ENCODE assay signal across 25 mouse cellular contexts in genomic region chr11:81364442-81364841, GRCm38 (mm10).
DNase-seq lines count a peak whose midpoint lies in the region; ATAC-seq and TF ChIP-seq lines count a peak whose summit lies in the region.
"Had no signal": no experiment of that assay in that cellular context is flagged by ENCODE, and none has a peak within 500 bp of the region (broad histone marks: within the 10 kb centered on the region; RNA-seq: fewer than 3 reads in every experiment).

No protein-coding gene starts in this region.

- WGBS in stomach, postnatal 0 days: 93% methylated on average over 3 of the region's 3 CpGs

- peak; percentile 32 for TF ChIP-seq CTCF in left cerebral cortex, adult 2 months (IDR thresholded peaks at IDR 0.05)
- TF ChIP-seq CTCF in testis, adult 2 months (IDR thresholded peaks at IDR 0.05; ENCODE audit: control insufficient read depth, insufficient read depth, insufficient replicate concordance, low read depth, low read length): peak; percentile 5; the same call in 1 of the 2 replicates
- TF ChIP-seq CTCF in MEL (IDR thresholded peaks at IDR 0.05 in 2 of 3, conservative IDR thresholded peaks at IDR 0.05 in 1 of 3; ENCODE audit: control insufficient read depth in 1 of 3, insufficient read depth in 1 of 3, low read depth in 2 of 3, low read length in 3 of 3, poor library complexity in 1 of 3, severe bottlenecking in 1 of 3): peak; percentile 32 to 40 (median 36); a peak in 5 of 6 replicates
- TF ChIP-seq CTCF in stomach, postnatal 0 days (IDR thresholded peaks at IDR 0.05; ENCODE audit: low read depth): 0 out of 2 replicates have a peak, but pooled peaks have one; percentile 8

- H3K4me3 ChIP-seq in left cerebral cortex, adult 2 months: no peak overlapping the region
- no peak overlapping the region for H3K4me3 ChIP-seq in testis, adult 2 months (ENCODE audit: control insufficient read depth, low read depth, low read length)
- H3K4me3 ChIP-seq in MEL (ENCODE audit: control insufficient read depth in 1 of 2, insufficient read depth in 1 of 2, low read depth in 2 of 2, low read length in 2 of 2): no peak overlapping the region
- no peak overlapping the region for H3K4me3 ChIP-seq in stomach, postnatal 0 days (ENCODE audit: low read depth, low read length)
- H3K4me3 ChIP-seq: forebrain, embryonic 10.5 days; heart, embryonic 13.5 days; megakaryocyte, embryonic 14.5 days; neural tube, embryonic 12.5 days had no signal

- no peak overlapping the region for H3K9ac ChIP-seq in MEL (ENCODE audit: control insufficient read depth, low read depth, low read length, poor library complexity, severe bottlenecking)
- no peak overlapping the region for H3K9ac ChIP-seq in stomach, postnatal 0 days (ENCODE audit: low read length)
- H3K9ac ChIP-seq: heart, embryonic 13.5 days; neural tube, embryonic 12.5 days had no signal

- H3K79me2 ChIP-seq in MEL (ENCODE audit: control insufficient read depth, insufficient read depth, low read length, poor library complexity): no peaks in the 10 kb centered on the region

- no peaks in the 10 kb centered on the region for H3K27me3 ChIP-seq in testis, adult 2 months (ENCODE audit: control insufficient read depth, insufficient read depth, low read length)
- no peaks in the 10 kb centered on the region for H3K27me3 ChIP-seq in MEL (ENCODE audit: control insufficient read depth in 1 of 2, insufficient read depth in 2 of 2, low read length in 2 of 2)
- no peaks in the 10 kb centered on the region for H3K27me3 ChIP-seq in stomach, postnatal 0 days (ENCODE audit: control insufficient read depth, insufficient read depth, low read length)
- H3K27me3 ChIP-seq: heart, embryonic 13.5 days; megakaryocyte, embryonic 14.5 days; neural tube, embryonic 12.5 days had no signal

- H3K36me3 ChIP-seq in testis, adult 2 months (ENCODE audit: control insufficient read depth, insufficient read depth, low read length): no peaks in the 10 kb centered on the region
- no peaks in the 10 kb centered on the region for H3K36me3 ChIP-seq in MEL (ENCODE audit: control insufficient read depth in 1 of 2, insufficient read depth in 2 of 2, low read length in 2 of 2)
- no peaks in the 10 kb centered on the region for H3K36me3 ChIP-seq in stomach, postnatal 0 days (ENCODE audit: control insufficient read depth, insufficient read depth, low read length)
- H3K36me3 ChIP-seq: forebrain, embryonic 10.5 days; heart, embryonic 13.5 days; neural tube, embryonic 12.5 days had no signal

- TF ChIP-seq POLR2A in testis, adult 2 months (IDR thresholded peaks at IDR 0.05; ENCODE audit: control insufficient read depth, low read depth, low read length): no peak
- TF ChIP-seq POLR2A in MEL (IDR thresholded peaks at IDR 0.05; ENCODE audit: control insufficient read depth in 1 of 2, insufficient read depth in 1 of 2, low read depth in 1 of 2, low read length in 2 of 2, poor library complexity in 1 of 2): no peak

- H3K27ac ChIP-seq in left cerebral cortex, adult 2 months: no peak overlapping the region
- H3K27ac ChIP-seq in testis, adult 2 months (ENCODE audit: control insufficient read depth, insufficient read depth, low read depth, low read length): no peak overlapping the region
- no peak overlapping the region for H3K27ac ChIP-seq in MEL (ENCODE audit: control insufficient read depth, low read depth, low read length)
- no peak overlapping the region for H3K27ac ChIP-seq in stomach, postnatal 0 days (replicated peaks)
- H3K27ac ChIP-seq: forebrain, embryonic 10.5 days; heart, embryonic 13.5 days; neural tube, embryonic 12.5 days had no signal

- no peak for ATAC-seq in stomach, postnatal 0 days (ENCODE audit: low FRiP score, low TSS enrichment)
- ATAC-seq: forebrain, embryonic 16.5 days had no signal

- no peak for DNase-seq in left cerebral cortex, adult 2 months (ENCODE audit: extremely low spot score in 1 of 2, low spot score in 2 of 2)
- no peak for DNase-seq in left cerebral cortex, adult 8-10 months (ENCODE audit: low spot score in 2 of 2)
- no peak for DNase-seq in testis, postnatal 14 days (ENCODE audit: low spot score)
- peak; percentile 10 for DNase-seq in MEL (ENCODE audit: low read depth, low spot score)
- no peak for DNase-seq in stomach, postnatal 0 days (ENCODE audit: low spot score)
- DNase-seq in ovary, postnatal 36 days (ENCODE audit: low spot score): no peak
- DNase-seq: adrenal gland, postnatal 25 days; cerebellum, adult 11-12 months; cerebellum, postnatal 14 days; gastrocnemius, postnatal 10 days; heart, adult 18-20 months; heart, postnatal 14 days; kidney, adult 2 months; kidney, postnatal 14 days; midbrain, embryonic 14.5 days; retina, postnatal 1 day; right cerebral cortex, postnatal 25 days; spleen, adult 18-20 months; thymus, postnatal 36 days had no signal

- H3K4me1 ChIP-seq in testis, adult 2 months (ENCODE audit: control insufficient read depth, insufficient read depth, low read length): no peaks in the 10 kb centered on the region
- H3K4me1 ChIP-seq in MEL (ENCODE audit: control insufficient read depth in 1 of 2, insufficient read depth in 2 of 2, low read length in 2 of 2): no peaks in the 10 kb centered on the region
- no peaks in the 10 kb centered on the region for H3K4me1 ChIP-seq in stomach, postnatal 0 days (replicated peaks; ENCODE audit: control insufficient read depth, insufficient read depth)
- H3K4me1 ChIP-seq: heart, embryonic 13.5 days; megakaryocyte, embryonic 14.5 days; neural tube, embryonic 12.5 days had no signal

- H3K9me3 ChIP-seq in MEL (replicated peaks; ENCODE audit: insufficient read depth, low read length): no peaks in the 10 kb centered on the region
- H3K9me3 ChIP-seq in stomach, postnatal 0 days (ENCODE audit: control insufficient read depth, low read length): no peaks in the 10 kb centered on the region
- H3K9me3 ChIP-seq: neural tube, embryonic 12.5 days had no signal

- TF ChIP-seq EP300 in MEL (IDR thresholded peaks at IDR 0.05; ENCODE audit: low read depth in 1 of 2, low read length in 2 of 2): no peak
- TF ChIP-seq EP300 in stomach, postnatal 0 days (optimal IDR thresholded peaks at IDR 0.05): no peak

- H3K4me2 ChIP-seq in stomach, postnatal 0 days (replicated peaks; ENCODE audit: low read depth): no peak overlapping the region
- H3K4me2 ChIP-seq: heart, embryonic 13.5 days; neural tube, embryonic 12.5 days had no signal

- intact Hi-C loops in left cerebral cortex, adult 2 months (cut with DNase I): no loop called here

- TF ChIP-seq RAD21 in MEL (IDR thresholded peaks at IDR 0.05; ENCODE audit: low read depth, low read length): no peak; the same call in 1 of the 2 replicates

TF ChIP-seq in MEL, 35 proteins besides CTCF, POLR2A, EP300 and RAD21:
- TF ChIP-seq SMC3 (IDR thresholded peaks at IDR 0.05; ENCODE audit: low read depth, low read length) (peak; percentile 12; the same call in 1 of the 2 replicates), USF1 (IDR thresholded peaks at IDR 0.05; ENCODE audit: low read depth, low read length) (no peak)
